Mouse (Mus musculus) limb, embryonic 14.5 days (tissue): ENCODE data around the gene Fermt1. TPM values are rescaled to one million over a fixed set of nuclear protein-coding genes. Genes with fewer than 3 reads are reported as not detected.
A peak's percentile ranks its signal among the peaks of the same experiment; 100 is the strongest.

Experiments used
- ATAC-seq: fragments of 200-750 bp; cut with Nextera tagmentation; 2 replicates; pipeline ENCODE4 v1.8.0; 2017; ENCODE audit warnings: low read depth, moderate number of reproducible peaks, moderate TSS enrichment; ENCODE audit not compliant: low FRiP score
- DNase-seq: peaks from one replicate; pipeline ENCODE4 v3.0.0-alpha.2; 2015; ENCODE audit warnings: low spot score
- H3K27ac ChIP-seq: fragments of 300-500 bp; sonication (generic); replicated peaks from 2 replicates; pipeline ENCODE4 v1.5.1; 2014; ENCODE audit warnings: low read depth, mild to moderate bottlenecking, low read length, moderate library complexity, mixed read lengths
- H3K27me3 ChIP-seq: fragments of 300-500 bp; sonication (generic); 2 replicates; pipeline ENCODE4 v1.6.1; 2014; ENCODE audit warnings: low read length, mixed read lengths; ENCODE audit not compliant: control insufficient read depth, insufficient read depth
- H3K36me3 ChIP-seq: fragments of 300-500 bp; sonication (generic); 2 replicates; pipeline ENCODE4 v1.6.1; 2014; ENCODE audit warnings: mild to moderate bottlenecking, low read length, moderate library complexity, mixed read lengths; ENCODE audit not compliant: control insufficient read depth, insufficient read depth
- H3K4me1 ChIP-seq: fragments of 300-500 bp; sonication (generic); 2 replicates; pipeline ENCODE4 v1.6.1; 2014; ENCODE audit warnings: antibody characterized with exemption, low read length, mixed read lengths; ENCODE audit not compliant: control insufficient read depth, insufficient read depth
- H3K4me2 ChIP-seq: fragments of 300-500 bp; sonication (generic); replicated peaks from 2 replicates; pipeline ENCODE4 v1.6.1; 2014; ENCODE audit warnings: low read depth, mild to moderate bottlenecking, low read length, moderate library complexity; ENCODE audit not compliant: severe bottlenecking
- H3K4me3 ChIP-seq: fragments of 300-500 bp; sonication (generic); replicated peaks from 2 replicates; pipeline ENCODE4 v1.5.1; 2014; ENCODE audit warnings: low read length
- H3K9ac ChIP-seq: fragments of 300-500 bp; sonication (generic); 2 replicates; pipeline ENCODE4 v1.6.1; 2014; ENCODE audit warnings: mild to moderate bottlenecking, low read depth, low read length, moderate library complexity; ENCODE audit not compliant: severe bottlenecking
- H3K9me3 ChIP-seq: fragments of 300-500 bp; sonication (generic); 2 replicates; pipeline ENCODE4 v1.6.1; 2016; ENCODE audit warnings: low read length; ENCODE audit not compliant: control insufficient read depth
- POLR2A ChIP-seq: fragments of 200-500 bp; IDR thresholded peaks from 2 replicates; pipeline ENCODE4 v1.8.0; 2012; ENCODE audit warnings: inconsistent platforms, mild to moderate bottlenecking, moderate library complexity, borderline replicate concordance; ENCODE audit not compliant: insufficient read depth, insufficient read length; ENCODE audit errors: extremely low read depth
- WGBS: fragments of 180-500 bp; shearing (Covaris S2); extraction: QIAGEN DNeasy Blood & Tissue Kit; methylation state at CpG from one replicate; pipeline ENCODE4 v1.1.7; 2014; 5-methylcytosine and 5-hydroxymethylcytosine counted together
- polyA plus RNA-seq, 2 experiments: library from polyadenylated mRNA; depleted of rRNA in 1 of 2; stranded (reverse) in 1 of 2; unstranded in 1 of 2; fragments of >200 nt; fragmentation: Nextera tagmentation in 1 of 2; extraction: Ambion mirVana in 1 of 2; gene quantifications; 2 replicates each; pipeline versions ENCODE4 v1.2.1 to v1.2.3; 2012 to 2014

Gene Fermt1
- 2.9 and 3.9 TPM in 2 replicates for polyA plus RNA-seq (2012; rRNA removed)
- polyA plus RNA-seq (2014; fragmentation: Nextera tagmentation; extraction: Ambion mirVana), result 16.2 and 19.5 TPM in 2 replicates

DNA sequence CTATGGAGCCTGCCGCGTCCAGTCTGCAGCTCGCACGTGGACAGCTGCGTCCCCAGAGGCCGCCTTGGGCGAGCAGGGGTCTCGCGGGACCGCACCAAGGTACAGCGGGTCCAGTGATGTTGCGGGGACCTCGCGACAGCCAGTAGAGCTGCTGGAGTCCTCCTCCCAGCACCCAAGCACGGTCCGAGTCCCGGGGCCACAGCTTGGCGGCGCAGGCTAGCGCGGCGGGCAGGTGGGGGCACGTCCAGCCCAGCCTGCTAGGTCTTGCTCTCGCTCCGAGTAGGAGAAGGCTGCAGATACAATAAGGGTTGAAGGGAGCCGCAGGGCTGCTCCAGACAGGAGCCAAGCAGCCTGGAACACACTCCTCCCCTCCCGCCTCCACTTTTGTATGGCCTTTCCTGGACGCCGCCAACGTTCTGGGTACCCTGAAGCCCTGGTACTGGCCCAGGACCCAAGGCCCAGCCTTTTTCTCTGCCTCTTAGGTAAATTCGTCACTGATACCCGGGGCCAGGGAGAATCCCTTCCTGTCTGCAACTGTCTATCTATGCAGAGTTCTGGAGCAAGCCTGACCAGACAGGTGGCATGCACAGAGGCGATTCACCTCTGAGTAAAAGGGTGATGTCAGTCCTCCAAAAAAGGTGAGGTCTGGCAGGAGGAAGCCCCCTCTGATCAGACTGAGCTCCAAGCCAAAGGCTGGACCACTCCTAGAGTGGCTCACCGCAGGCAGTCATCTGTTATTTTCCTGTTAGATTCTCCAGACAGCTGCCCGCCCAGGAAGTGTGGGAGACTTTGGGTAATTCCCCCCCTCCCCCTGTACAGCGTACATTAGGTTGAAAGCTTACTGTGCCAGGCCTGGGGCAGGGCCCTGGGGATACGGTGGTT is at the start of gene Fermt1:
Fermt1 (minus strand) TSS at position 581 of the 882 bp plus-strand sequence.
- Histone ChIP-seq H3K27ac (peak within 1 kb of the TSS; percentile 26; the same call in 1 of the 2 replicates), H3K4me1 (0 out of 2 replicates have a peak, but pooled peaks cover 3% of the 10 kb centered on the region), H3K4me3 (peak within 1 kb of the TSS; percentile 41), H3K9me3 (no peaks in the 10 kb centered on the region), H3K27me3 (peaks cover 47% of the 10 kb centered on the region), H3K4me2 (peak within 1 kb of the TSS; percentile 56), H3K9ac (peak within 1 kb of the TSS; percentile 34; the same call in 1 of the 2 replicates), H3K36me3 (no peaks in the 10 kb centered on the region)
- TF ChIP-seq POLR2A, result no peak
- 7% methylated on average over 27 of the region's 37 CpGs for WGBS
- DNase-seq, result no peak
- no peak; the same call in 1 of the 2 replicates for ATAC-seq

DNA sequence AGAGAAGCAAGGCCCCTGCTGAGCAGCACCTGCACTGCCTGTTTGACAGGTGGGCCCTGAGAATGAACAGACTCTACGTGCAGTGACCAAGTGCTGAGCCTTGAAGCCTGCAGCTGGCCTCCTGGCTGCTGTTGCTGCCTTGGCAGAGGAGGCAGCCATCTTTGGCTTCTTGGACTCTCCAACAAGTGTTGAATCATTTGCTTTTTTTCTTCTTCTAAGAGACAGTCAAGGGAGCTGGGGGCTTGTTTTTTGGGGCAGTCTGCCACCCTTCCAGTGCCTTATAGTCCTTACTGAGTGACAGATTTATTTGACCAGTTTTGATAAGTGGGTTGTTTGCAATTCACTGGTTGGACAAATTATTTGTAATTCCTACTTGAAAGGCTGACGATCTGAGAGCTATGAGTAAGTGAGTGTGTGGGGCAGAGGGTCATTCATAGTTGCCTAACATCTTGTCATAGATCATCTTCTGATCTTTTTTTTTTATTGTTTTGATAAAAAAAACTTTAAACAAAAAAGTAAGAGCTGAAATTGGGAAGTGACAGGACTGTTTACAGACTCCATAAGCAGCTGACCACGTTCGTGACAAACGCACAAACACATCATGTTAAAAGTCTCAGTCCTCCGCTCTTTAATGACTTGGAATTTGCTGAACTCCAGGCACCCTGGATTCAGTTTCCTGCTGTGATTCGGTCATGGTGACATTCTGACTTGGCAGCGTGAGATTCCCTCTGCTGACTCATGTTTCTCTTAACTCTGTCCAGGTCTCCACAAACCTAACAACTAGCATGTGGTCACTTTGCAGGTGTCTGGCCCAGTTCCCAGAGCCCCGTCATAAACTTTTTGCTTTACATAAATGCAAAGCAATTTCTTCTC is 47.2 kb upstream of the Fermt1 start:
- no peak for TF ChIP-seq POLR2A
- no peak overlapping the region for H3K9ac ChIP-seq
- H3K27ac ChIP-seq, result no peak overlapping the region
- H3K9me3 ChIP-seq, result no peaks in the 10 kb centered on the region
- H3K27me3 ChIP-seq, result no peaks in the 10 kb centered on the region
- H3K36me3 ChIP-seq, result no peaks in the 10 kb centered on the region
- H3K4me3 ChIP-seq, result no peak overlapping the region
- H3K4me1 ChIP-seq, result peaks cover 10% of the 10 kb centered on the region; the same call in 1 of the 2 replicates
- DNase-seq (peak; percentile 86), ATAC-seq (peak; percentile 76)
- WGBS, result 21% methylated on average over 9 of the region's 9 CpGs
- no peak overlapping the region for H3K4me2 ChIP-seq

DNA sequence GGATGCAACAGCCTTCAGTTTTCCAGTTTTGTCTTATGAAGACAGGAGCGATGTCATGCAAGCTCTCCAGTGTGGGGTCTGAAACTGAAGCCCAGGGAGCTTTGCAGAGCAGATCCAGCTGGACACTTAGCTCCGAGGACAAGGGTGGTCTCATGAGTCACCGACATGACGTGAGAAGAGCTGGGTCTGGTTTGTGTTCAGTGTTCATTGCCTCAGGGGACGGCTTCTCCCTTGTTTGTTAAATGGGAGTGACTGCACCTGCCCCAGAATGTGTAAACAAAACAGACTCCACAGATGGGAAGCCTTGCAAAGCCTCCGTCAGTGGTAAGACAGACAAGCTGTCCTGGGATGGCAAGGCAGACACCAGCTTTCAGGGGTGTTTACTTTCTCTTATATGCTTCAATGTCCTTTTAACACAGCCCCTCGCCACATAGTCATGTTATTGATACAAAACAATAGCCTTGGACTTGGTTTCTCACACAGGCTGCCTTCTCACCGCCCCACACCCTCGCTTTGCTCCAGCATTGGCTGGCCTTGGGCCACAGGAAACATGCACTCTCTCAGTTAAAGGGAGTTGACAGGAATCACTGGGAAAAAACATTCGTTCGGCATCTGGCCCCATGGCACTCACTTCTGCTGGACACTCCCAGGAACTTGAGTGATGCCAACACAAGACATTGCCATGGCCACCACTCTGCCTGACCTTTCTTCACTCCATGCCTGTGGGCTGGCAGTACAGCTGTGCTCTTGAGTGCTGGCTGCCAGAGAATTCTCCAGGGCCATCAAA is 44.3 kb upstream of the Fermt1 start:
- DNase-seq (no peak), ATAC-seq (no peak)
- Histone ChIP-seq H3K27ac (no peak overlapping the region), H3K4me2 (no peak overlapping the region), H3K27me3 (no peaks in the 10 kb centered on the region), H3K4me3 (no peak overlapping the region), H3K4me1 (peaks cover 10% of the 10 kb centered on the region; the same call in 1 of the 2 replicates), H3K9ac (no peak overlapping the region), H3K36me3 (no peaks in the 10 kb centered on the region), H3K9me3 (no peaks in the 10 kb centered on the region)
- no peak for TF ChIP-seq POLR2A
- 50% methylated on average over 11 of the region's 11 CpGs for WGBS

DNA sequence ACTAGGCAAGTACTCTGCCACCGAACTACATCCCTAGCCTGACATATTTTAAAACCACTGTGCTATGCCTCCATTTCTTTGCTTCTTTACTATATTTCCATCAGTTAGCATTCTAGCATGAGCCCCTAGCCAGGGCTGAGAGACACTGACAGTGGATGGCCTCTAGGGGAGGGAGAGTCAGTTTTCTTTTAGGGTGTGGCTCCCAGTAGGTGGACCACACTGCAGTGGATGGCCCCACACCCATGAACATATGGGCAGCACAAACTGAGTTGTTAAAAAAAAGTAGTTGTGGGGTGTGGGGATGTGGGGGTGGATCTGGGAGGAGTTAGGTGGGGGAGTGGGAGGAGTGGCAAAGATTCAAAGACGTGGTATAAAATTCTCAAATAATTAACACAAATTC is 27.6 kb upstream of the Fermt1 start:
- TF ChIP-seq POLR2A, result no peak
- no peaks in the 10 kb centered on the region for H3K27me3 ChIP-seq
- H3K4me2 ChIP-seq, result no peak overlapping the region
- no peaks in the 10 kb centered on the region for H3K9me3 ChIP-seq
- no peak for ATAC-seq
- DNase-seq, result no peak
- no peak overlapping the region for H3K4me3 ChIP-seq
- 87% methylated on average over 2 of the region's 2 CpGs for WGBS
- H3K9ac ChIP-seq, result no peak overlapping the region
- no peaks in the 10 kb centered on the region for H3K36me3 ChIP-seq
- no peak overlapping the region for H3K27ac ChIP-seq
- no peaks in the 10 kb centered on the region for H3K4me1 ChIP-seq

DNA sequence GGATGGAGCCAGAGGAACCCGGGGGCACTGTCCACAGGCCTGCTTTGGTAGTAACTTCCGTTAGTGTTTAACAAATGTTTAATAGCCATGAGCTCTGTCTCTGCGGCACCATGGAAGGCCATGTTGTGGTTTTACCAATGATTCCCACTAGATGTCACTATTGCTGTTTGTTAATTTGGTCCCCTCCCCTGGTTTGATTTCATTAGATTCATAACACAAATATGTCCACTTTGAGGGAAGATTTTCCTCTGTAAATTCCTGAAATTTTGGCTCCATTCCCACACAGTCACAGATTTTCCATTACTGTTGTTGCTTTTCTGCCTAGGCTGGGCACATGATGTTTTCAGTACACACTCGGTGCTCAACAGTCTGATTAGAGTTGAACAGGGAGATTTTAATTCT is 25.1 kb upstream of the Fermt1 start:
- H3K9me3 ChIP-seq, result no peaks in the 10 kb centered on the region
- no peaks in the 10 kb centered on the region for H3K27me3 ChIP-seq
- no peaks in the 10 kb centered on the region for H3K4me1 ChIP-seq
- DNase-seq (peak; percentile 86), ATAC-seq (no peak)
- H3K27ac ChIP-seq, result no peak overlapping the region
- H3K36me3 ChIP-seq, result no peaks in the 10 kb centered on the region
- WGBS, result 19% methylated on average over 4 of the region's 4 CpGs
- H3K4me3 ChIP-seq, result no peak overlapping the region
- H3K9ac ChIP-seq, result no peak overlapping the region
- H3K4me2 ChIP-seq, result no peak overlapping the region
- no peak for TF ChIP-seq POLR2A
